Mouse (Mus musculus) ES-Bruce4 (cell line): ENCODE measurements at regions not wholly inside any gene's neighbourhood (a gene's known extent, or its start where the extent isn't known, plus 50 kb on each side); places are given as distances from the start of the nearest gene placed in this dataset.

Experiments used
- CTCF ChIP-seq: IDR thresholded peaks from one replicate; pipeline ENCODE4 v1.8.1; 2011; ENCODE audit warnings: low read depth, low read length
- EP300 ChIP-seq: IDR thresholded peaks from 2 replicates; pipeline ENCODE4 v1.6.1; 2011; ENCODE audit warnings: low read depth, low read length; ENCODE audit not compliant: insufficient read depth
- POLR2A ChIP-seq: IDR thresholded peaks from one replicate; pipeline ENCODE4 v1.8.1; 2011; ENCODE audit warnings: low read length; ENCODE audit not compliant: insufficient read depth

DNA sequence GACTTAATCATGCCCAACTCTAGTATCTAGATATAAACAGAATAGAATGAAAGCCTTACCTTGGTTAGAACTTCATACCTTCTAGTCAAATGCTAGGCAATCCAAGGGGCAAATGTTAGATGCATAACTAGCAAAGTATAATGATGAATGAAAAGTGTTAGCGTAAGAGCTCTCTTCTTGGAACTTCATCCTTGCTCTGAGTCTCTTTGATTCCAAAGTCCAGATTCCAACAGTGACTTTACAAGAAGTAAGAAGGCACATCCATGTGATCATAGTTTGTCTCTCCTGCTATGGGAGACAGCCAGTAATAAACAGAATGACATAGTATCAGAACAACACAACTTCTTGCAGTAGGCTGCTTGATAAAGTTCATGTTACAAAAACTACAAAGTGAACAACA, 54.6 kb upstream of the Ift57 start:
- no peak for TF ChIP-seq POLR2A
- no peak for TF ChIP-seq CTCF
- TF ChIP-seq EP300 = no peak
